Mouse (Mus musculus) cerebellum, adult 2 months (tissue): ENCODE results near the gene Dgke.

Source experiments
- CTCF ChIP-seq: fragments of 200-500 bp; IDR thresholded peaks from 2 replicates; pipeline ENCODE4 v1.5.1; 2011; ENCODE audit warnings: low read depth, mild to moderate bottlenecking, control low read depth, low read length, moderate library complexity, borderline replicate concordance; ENCODE audit not compliant: insufficient read depth
- POLR2A ChIP-seq: fragments of 200-500 bp; IDR thresholded peaks from 2 replicates; pipeline ENCODE4 v1.6.1; 2011; ENCODE audit warnings: low read length, control low read depth, borderline replicate concordance; ENCODE audit not compliant: insufficient read depth

DNA sequence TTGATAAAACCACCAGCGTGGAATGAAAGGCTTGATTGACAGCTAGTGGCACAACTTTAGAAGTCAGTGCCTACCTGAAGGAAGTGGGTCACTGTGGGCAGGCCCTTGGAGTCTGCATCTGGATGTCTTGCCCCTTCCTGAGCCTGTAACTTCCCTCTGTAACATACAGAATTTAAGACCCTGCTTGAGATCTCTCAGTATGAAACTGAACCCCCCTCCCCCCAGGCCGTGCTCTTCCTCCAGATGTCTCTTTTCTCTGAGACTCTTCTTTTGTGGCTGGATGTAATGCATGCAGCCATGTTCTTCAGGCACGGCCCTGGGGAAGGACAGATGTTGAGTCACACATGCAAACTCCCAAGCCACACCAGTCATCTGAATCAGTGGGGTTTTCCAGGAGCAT, 28.7 kb upstream of the Dgke start:
- TF ChIP-seq CTCF = no peak
- no peak for TF ChIP-seq POLR2A
